Mouse (Mus musculus): ENCODE results near the gene Snph.
"Not testable (repeated sequence)": the region's sequence is repeated elsewhere in the genome, so short reads cannot be mapped to it uniquely, and the experiment has no call there.

Gene Snph

GRCm38 (mm10) chr2:151632159-151632814, at the start of gene Snph:
Gene Snph (minus strand): TSS chr2:151632593.
- DNase-seq (ENCODE audit: low read depth): peak; percentile 39

DNA sequence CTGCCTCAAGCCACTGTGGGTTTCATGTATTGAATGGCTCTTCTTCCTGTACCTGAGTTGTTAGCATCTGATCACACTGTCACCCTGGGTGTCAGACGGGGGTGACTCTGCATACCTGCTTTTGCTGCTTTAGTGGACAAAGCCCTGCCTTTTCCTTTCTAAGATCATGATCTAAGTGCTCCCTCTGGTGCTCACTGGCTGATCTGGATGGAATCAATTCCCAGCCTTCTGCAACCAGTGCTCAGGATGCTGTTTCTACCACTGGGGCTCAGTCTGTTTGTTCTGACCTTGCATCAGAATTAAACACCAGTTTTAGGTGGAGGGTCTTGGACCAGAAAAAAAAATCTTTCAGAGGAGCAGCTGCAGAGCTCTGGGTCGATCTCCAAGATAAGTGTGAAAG, 43.8 kb upstream of the Snph start:
- DNase-seq (ENCODE audit: low read depth): peak; percentile 5

- DNase-seq (ENCODE audit: low read depth): no peak
Observed at GRCm38 (mm10) chr2:151670968-151671329, 38.6 kb upstream of the Snph start.

- no peak for DNase-seq (ENCODE audit: low read depth)
Observed at GRCm38 (mm10) chr2:151670026-151670967, 37.9 kb upstream of the Snph start.

GRCm38 (mm10) chr2:151668433-151668832, 36.0 kb upstream of the Snph start, which contains the start of gene Rad21l:
Gene Rad21l (minus strand): TSS chr2:151668533.
- DNase-seq (ENCODE audit: low read depth): no peak

DNA sequence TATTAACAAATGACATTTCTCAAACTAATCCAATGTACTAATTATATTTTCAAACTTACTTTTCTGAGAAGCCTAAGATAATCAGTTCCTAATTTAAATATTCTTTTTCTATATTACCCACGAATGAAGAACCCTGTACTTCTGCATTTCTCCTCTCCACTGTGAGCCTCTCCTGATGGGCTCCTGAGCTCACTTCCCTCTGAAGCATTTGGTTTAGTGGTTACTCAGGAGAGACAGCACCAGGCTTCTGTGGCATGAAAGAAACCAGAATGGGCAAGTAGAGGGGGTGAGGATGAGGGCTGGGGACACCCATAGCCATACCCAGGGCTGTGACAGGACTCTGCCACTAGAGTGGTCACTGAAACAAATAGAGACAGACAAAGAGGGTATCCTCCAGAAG, 19.7 kb upstream of the Snph start:
- no peak for DNase-seq (ENCODE audit: low read depth)

GRCm38 (mm10) chr2:151636015-151636402, 3.6 kb upstream of the Snph start:
- DNase-seq (ENCODE audit: low read depth): no peak

DNA sequence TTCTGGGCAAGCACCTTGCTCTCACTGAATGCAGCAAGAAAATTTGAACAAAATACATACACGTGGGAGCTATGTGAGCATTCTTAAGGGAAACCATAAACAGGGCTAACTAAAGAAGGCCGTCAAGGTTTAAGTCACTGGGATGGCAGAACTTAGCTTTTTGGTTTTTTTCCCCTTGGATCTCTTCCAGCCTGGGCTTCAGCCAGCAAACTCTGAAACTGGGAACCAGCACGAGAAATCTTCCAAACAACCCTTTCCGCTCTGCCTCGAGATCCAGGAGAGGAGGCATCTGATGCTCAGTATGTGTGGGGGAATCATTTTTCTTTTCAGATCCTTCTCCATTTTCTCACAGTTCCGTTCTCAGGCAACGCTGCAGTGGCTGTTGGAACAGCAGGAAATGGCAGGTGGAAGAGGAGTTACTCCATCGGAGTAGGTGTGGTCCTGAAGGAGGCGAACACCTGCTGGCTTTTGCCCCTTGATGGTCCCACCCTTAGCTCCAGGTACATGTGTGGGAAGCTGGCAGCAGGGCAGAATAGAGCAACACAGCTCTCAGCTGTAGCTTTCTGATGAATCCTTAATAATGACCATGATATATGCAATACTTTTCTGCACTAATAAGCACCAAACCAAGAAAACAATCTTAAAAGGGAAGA, 3.1 kb upstream of the Snph start:
- DNase-seq (ENCODE audit: low read depth): no peak

GRCm38 (mm10) chr2:151634903-151635302, 2.5 kb upstream of the Snph start:
- DNase-seq (ENCODE audit: low read depth): no peak

DNA sequence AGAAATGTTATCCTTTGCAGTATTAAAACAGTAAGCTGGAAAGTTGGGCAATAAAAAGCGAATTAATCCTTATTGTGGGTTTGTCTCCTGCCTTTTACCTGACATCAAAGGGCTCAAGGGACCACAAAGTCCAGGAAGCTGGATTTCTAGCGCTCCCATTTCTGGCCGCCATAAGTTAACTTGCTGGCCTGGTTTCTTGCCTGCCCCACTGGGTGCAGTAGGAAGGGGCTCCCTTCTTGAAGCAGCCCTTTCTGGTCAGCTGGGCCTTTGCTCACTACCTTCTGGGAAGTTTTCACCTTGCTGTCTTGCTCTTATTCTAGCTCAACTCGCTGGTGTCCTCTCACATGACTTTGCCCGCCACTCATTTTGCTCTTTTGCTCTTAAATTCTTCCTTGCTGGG, 589 bp upstream of the Snph start:
- no peak for DNase-seq (ENCODE audit: low read depth)

DNA sequence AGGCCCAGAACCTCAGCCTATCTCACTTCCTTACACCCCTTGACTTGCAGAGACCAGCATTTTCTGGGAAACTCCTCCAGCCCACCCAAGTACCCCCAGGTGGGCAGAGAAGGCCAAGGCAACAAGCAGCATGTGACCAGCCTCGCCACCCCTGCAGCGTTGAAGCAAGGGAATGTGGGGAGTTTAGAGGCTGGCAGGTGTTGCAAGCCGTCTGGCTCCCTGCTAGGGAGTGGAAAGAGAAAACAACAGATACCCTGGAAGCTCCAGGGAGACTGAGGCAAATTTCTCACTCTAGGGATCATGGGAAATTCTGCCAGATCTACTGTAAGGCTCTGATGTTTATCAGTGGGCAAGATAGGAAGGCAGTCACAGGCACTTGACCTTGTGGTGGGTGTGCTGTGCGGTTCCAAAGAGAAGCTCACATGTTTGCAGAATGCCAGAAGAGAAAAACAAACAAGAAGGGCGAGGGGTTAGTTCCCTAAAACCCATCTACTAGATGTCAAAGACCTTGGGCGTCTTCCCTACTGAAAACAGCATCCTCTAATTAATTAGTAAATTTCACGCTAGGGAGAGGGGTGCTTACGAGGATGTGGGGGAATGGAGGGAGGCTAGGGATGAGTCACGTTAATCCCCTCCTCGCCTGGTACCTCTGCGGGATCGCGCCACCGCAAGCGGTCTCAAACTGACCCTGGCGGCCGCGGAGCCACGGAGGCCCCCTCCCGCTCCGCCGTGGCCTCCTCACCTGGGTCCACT, 811 bp downstream of the Snph start:
- DNase-seq (ENCODE audit: low read depth): peak; percentile 2

- no peak for DNase-seq (ENCODE audit: low read depth)
Observed at GRCm38 (mm10) chr2:151629310-151629709, 3.1 kb downstream of the Snph start.

DNA sequence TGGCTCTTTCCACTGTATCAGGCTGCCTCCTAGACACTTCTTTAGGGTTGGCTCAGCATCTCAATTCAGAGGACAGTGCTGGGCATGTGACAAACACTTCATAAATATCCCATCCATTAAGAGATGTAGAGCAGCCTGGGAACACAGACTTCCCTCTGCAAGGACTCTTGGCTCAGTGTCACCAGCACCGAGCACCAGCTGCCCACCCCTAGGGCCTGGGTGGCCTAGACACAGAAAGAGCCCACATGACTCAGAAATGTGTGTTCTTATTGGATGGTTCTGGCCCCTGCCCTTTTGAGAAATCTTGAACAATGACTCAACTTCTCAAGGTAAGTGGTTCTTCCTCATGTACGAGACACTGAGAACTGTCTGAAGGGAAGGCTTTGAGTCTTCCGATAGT, 4.4 kb downstream of the Snph start:
- DNase-seq (ENCODE audit: low read depth): no peak

DNA sequence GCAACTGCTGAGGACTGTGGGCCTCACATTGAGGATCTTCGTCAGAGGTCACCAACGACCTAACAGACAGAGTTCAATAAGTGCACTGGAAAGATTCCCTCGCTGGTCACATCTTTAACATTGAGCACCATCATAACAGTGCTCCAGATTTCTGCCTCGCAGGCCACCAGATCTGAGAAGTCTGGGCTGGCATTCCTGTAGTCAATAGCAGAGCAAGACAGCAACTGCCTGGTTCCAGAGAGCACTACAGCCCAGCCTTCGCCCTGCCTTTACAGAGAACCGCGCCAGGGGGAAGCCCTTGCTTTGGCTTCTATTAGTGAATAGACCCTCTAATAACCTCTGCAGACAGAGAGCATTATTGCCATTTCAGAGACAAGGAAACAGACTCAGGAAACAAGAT, 6.1 kb downstream of the Snph start:
- no peak for DNase-seq (ENCODE audit: low read depth)

GRCm38 (mm10) chr2:151623776-151624175, 8.6 kb downstream of the Snph start:
- no peak for DNase-seq (ENCODE audit: low read depth)

DNA sequence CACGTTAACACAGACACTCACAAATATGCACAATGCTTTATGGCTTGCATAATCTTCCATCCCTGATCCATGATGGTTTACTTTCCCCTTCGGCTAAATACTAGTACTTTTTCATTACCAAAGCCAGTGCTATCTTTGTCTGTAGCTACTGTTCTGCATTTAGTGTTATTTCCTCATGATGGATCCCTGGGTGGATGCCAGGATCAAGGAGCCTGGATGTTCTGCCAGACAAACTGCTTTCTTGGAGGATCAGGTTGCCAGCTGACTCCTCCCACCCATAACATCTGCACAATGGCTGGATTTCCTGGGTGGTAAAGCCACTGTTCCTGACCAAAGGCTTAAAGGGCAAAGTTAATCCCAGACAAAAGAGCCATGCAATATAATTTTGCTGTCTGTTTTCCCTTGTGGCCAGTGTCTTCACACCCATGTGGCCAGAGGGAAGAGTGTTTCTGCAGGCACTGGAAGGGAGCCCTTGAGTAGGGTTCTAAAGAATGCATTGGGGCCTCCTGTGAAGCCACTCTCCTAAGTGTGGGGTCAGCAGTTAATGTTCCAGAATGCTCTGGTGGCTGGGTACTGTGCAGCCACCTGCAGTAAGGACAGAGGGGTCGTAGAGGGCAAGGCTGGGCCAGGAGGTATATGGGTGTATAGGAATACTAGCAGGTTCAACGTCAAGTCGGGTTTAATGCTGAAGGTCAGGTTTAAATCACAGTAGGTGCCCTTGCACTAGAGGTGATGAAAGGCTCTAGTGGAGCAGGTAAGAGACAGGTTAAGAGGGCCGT, 15.7 kb downstream of the Snph start:
- DNase-seq (ENCODE audit: low read depth): no peak

DNA sequence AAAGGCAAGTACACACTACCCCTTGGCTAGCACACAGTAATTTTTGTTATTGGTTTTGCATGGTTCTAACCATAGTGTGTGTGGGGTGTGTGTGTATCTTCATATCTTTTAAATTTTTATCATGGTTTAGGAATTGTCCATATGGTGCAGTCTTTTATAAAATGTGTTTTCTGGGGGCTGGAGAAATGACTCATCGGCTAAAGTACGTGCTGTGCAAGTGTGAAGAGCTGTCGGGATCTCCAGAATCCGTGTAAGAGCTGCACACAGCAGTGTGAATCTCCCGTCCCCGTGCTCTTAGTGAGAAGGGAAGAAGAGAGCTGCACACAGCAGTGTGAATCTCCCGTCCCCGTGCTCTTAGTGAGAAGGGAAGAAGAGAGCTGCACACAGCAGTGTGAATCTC, 16.6 kb downstream of the Snph start:
- DNase-seq (ENCODE audit: low read depth): not testable (repeated sequence)

GRCm38 (mm10) chr2:151609974-151610373, 22.4 kb downstream of the Snph start:
- DNase-seq (ENCODE audit: low read depth): no peak

- no peak for DNase-seq (ENCODE audit: low read depth)
Observed at GRCm38 (mm10) chr2:151608435-151608834, 24.0 kb downstream of the Snph start.

DNA sequence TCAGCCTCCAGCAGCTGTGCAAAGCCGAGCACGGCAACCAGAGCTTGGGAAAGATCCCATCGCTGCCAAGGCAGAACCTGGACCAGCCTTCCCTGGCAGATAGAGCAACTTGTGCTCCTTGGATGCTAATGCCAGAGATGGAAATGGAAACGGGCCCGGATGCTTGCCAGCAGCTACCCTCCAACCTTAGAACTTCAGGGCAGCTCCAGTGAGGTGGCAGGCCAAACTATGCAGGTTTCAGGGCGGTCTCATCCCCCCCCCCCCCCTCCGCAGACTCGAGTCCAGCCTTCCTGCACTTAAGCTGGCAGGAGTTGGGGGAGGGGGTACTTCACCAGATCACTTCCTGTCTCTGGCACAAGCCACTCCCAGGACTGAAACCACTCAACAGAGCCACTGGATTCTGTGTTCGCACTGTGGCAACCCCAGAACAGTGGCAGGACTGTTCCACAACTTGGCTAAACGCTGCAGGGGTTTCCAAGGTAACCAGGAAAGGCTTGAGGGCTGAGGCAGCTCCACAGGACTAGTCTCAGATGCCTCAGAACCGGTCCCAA, 26.9 kb downstream of the Snph start:
- peak; percentile 21 for DNase-seq (ENCODE audit: low read depth)

DNA sequence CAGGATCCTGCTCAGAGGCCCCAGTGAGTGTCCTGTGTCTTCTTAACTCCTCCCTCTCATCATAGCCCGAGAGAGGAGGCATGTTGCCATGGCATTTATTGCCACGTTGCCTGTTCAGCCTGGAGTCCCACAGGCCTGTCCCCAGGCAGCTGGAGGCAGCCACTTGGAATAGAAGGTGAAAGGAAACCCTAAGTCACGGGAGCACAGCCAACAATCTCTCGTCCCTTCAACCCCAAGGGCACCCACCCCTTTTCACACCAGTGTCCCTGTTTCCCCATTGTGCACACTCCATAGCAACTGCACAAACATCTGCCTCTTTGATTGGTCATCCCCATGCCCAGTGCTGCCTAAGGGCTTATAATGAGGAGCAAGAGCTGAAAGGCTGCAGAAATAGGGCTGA, 28.8 kb downstream of the Snph start:
- no peak for DNase-seq (ENCODE audit: low read depth)
